10 mouse cellular contexts compared by ENCODE assay signal in genomic region chr11:24162056-24162455, GRCm38 (mm10).
DNase-seq lines count a peak whose midpoint lies in the region; ATAC-seq and TF ChIP-seq lines count a peak whose summit lies in the region.
"Had no signal": no experiment of that assay in that cellular context is flagged by ENCODE, and none has a peak within 500 bp of the region (broad histone marks: within the 10 kb centered on the region; RNA-seq: fewer than 3 reads in every experiment).

No protein-coding gene starts in this region.

- peaks cover 5% of the 10 kb centered on the region; the same call in 1 of the 2 replicates for H3K36me3 ChIP-seq in intestine, embryonic 15.5 days
- H3K36me3 ChIP-seq in intestine, postnatal 0 days (ENCODE audit: control insufficient read depth, insufficient read depth), result peaks cover 17% of the 10 kb centered on the region; the same call in 1 of the 2 replicates
- H3K36me3 ChIP-seq in limb, embryonic 13.5 days, result peaks cover 39% of the 10 kb centered on the region

- no peaks in the 10 kb centered on the region for H3K4me1 ChIP-seq in intestine, embryonic 15.5 days (replicated peaks)
- 0 out of 2 replicates have a peak, but pooled peaks cover 3% of the 10 kb centered on the region for H3K4me1 ChIP-seq in intestine, postnatal 0 days (replicated peaks; ENCODE audit: control insufficient read depth, insufficient read depth, low read length)
- H3K4me1 ChIP-seq in limb, embryonic 13.5 days, result peaks cover 52% of the 10 kb centered on the region

- no peak overlapping the region for H3K4me3 ChIP-seq in intestine, embryonic 15.5 days (replicated peaks)
- H3K4me3 ChIP-seq in intestine, postnatal 0 days (ENCODE audit: low read depth, low read length), result no peak overlapping the region
- no peak overlapping the region for H3K4me3 ChIP-seq in limb, embryonic 13.5 days
- H3K4me3 ChIP-seq: erythroblast, embryonic 14.5 days; liver, embryonic 15.5 days had no signal

- H3K9me3 ChIP-seq in intestine, embryonic 15.5 days, result no peaks in the 10 kb centered on the region
- H3K9me3 ChIP-seq in intestine, postnatal 0 days (ENCODE audit: control insufficient read depth), result no peaks in the 10 kb centered on the region
- H3K9me3 ChIP-seq in limb, embryonic 13.5 days, result no peaks in the 10 kb centered on the region
- H3K9me3 ChIP-seq: liver, embryonic 15.5 days had no signal

- no peak for TF ChIP-seq CTCF in intestine, postnatal 0 days (IDR thresholded peaks at IDR 0.05; ENCODE audit: low read depth)

- peak; percentile 65 for DNase-seq in brain, adult 2 months (ENCODE audit: low read depth, low spot score)
- peak; percentile 55 to 65 for DNase-seq in frontal cortex, postnatal 36 days (ENCODE audit: low spot score in 2 of 2)
- DNase-seq in kidney, adult 11 months, result no peak
- no peak for DNase-seq in urinary bladder, postnatal 25 days (ENCODE audit: low spot score)

- peak; percentile 68 for ATAC-seq in intestine, embryonic 15.5 days
- no peak for ATAC-seq in intestine, postnatal 0 days
- ATAC-seq in limb, embryonic 13.5 days (ENCODE audit: low FRiP score, low read depth), result peak; percentile 51; the same call in 1 of the 2 replicates
- no peak for ATAC-seq in inflammation-experienced regulatory T-cells, adult 6 months

- H3K27ac ChIP-seq in intestine, embryonic 15.5 days, result no peak overlapping the region
- no peak overlapping the region for H3K27ac ChIP-seq in intestine, postnatal 0 days (ENCODE audit: low read depth, low read length)
- peak overlapping the region; percentile 45; the same call in 1 of the 2 replicates for H3K27ac ChIP-seq in limb, embryonic 13.5 days
- H3K27ac ChIP-seq: liver, embryonic 15.5 days had no signal

- 41% methylated on average over 7 of the region's 7 CpGs for WGBS in intestine, embryonic 15.5 days
- 46% methylated on average over 7 of the region's 7 CpGs for WGBS in intestine, postnatal 0 days
- WGBS in limb, embryonic 13.5 days, result 28% methylated on average over 7 of the region's 7 CpGs

- no peak overlapping the region for H3K9ac ChIP-seq in intestine, embryonic 15.5 days
- H3K9ac ChIP-seq in intestine, postnatal 0 days (ENCODE audit: low read depth, low read length), result no peak overlapping the region
- H3K9ac ChIP-seq in limb, embryonic 13.5 days, result no peak overlapping the region
- H3K9ac ChIP-seq: liver, embryonic 15.5 days had no signal

- no peak overlapping the region for H3K4me2 ChIP-seq in intestine, embryonic 15.5 days (replicated peaks)
- H3K4me2 ChIP-seq in intestine, postnatal 0 days (replicated peaks; ENCODE audit: low read depth), result no peak overlapping the region
- no peak overlapping the region for H3K4me2 ChIP-seq in limb, embryonic 13.5 days (replicated peaks)
- H3K4me2 ChIP-seq: liver, embryonic 15.5 days had no signal

- H3K27me3 ChIP-seq in intestine, embryonic 15.5 days (replicated peaks), result no peaks in the 10 kb centered on the region
- no peaks in the 10 kb centered on the region for H3K27me3 ChIP-seq in intestine, postnatal 0 days (replicated peaks; ENCODE audit: control insufficient read depth, insufficient read depth, low read length)
- no peaks in the 10 kb centered on the region for H3K27me3 ChIP-seq in limb, embryonic 13.5 days
- H3K27me3 ChIP-seq: liver, embryonic 15.5 days had no signal

Comparison
In these comparisons a context has a peak if more than half of its experiments do, and no peak if none do; other contexts are left out.
1. ATAC-seq: peak in intestine, embryonic 15.5 days (single experiment) and limb, embryonic 13.5 days (single experiment); none in intestine, postnatal 0 days (single experiment) and inflammation-experienced regulatory T-cells, adult 6 months (single experiment).
2. DNase-seq: peak in brain, adult 2 months (single experiment) and frontal cortex, postnatal 36 days (2 of 2); none in kidney, adult 11 months (single experiment) and urinary bladder, postnatal 25 days (single experiment).